Mouse (Mus musculus): ENCODE data around the gene Calml4. TPM values are rescaled to one million over a fixed set of nuclear protein-coding genes. Genes with fewer than 3 reads are reported as not detected.

The Calml4 gene
- polyA plus RNA-seq (2012; rRNA removed) = 5.8 and 7.2 TPM in 2 replicates

GRCm38 (mm10) chr9:62857719-62858261, at the start of gene Calml4:
Calml4 (plus strand) TSS chr9:62858080.

GRCm38 (mm10) chr9:62811516-62812121, 46.3 kb upstream of the Calml4 start, which contains the start of gene Fem1b:
Fem1b (minus strand) TSS chr9:62811934.

GRCm38 (mm10) chr9:62838506-62839171, 19.2 kb upstream of the Calml4 start, which contains the start of gene Cln6:
Cln6 (plus strand) TSS chr9:62838785.

Other genes starting within 250 kb of the Calml4 start
- 4.6 and 7.5 TPM in 2 replicates for gene Itga11, start 180.3 kb upstream of the Calml4 start, polyA plus RNA-seq (2012; rRNA removed)
- 16.4 and 19.4 TPM in 2 replicates for gene Fem1b, start 46.1 kb upstream of the Calml4 start, polyA plus RNA-seq (2012; rRNA removed)
- 80.7 and 84.0 TPM in 2 replicates for gene Cln6, start 19.3 kb upstream of the Calml4 start, polyA plus RNA-seq (2012; rRNA removed)
- gene Pias1, start 129.8 kb downstream of the Calml4 start, polyA plus RNA-seq (2012; rRNA removed) = 16.0 and 22.1 TPM in 2 replicates